Mouse (Mus musculus): ENCODE data around the gene Actn1.

The Actn1 gene

DNA sequence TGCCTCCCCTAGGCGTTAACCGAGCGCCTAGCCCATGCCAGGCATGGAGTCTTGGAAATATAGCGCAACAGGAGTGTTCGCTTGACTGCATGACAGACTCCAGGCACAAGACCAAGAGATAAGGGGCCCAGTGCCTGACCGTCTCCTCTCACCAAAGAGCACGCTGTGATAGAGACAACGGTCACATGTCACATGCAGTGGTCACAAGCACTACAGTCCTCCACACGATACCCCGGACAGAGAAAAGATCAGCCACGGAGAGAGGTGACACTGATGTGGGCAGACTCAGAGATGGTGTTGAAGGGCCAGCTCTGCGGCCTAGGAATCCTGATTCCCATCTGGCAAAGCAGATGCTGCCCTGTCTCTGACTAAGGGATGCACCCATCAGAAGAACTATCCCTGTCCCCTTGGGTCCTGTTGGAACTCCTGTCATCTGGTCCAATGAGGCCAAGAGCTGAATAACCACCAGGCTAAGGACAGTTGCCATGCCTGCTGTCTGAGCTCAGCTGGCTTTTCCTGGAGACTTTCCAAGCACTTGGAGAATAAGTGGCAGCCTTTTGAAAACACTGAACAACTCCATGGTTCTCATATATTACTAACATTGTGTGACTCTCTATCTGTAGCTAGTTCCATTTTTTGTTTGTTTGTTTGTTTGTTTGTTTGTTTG, 123.8 kb downstream of the Actn1 start:
- no peak for DNase-seq (ENCODE audit: low read depth)

GRCm38 (mm10) chr12:80135173-80135572, 125.0 kb downstream of the Actn1 start:
- DNase-seq (ENCODE audit: low read depth): no peak

DNA sequence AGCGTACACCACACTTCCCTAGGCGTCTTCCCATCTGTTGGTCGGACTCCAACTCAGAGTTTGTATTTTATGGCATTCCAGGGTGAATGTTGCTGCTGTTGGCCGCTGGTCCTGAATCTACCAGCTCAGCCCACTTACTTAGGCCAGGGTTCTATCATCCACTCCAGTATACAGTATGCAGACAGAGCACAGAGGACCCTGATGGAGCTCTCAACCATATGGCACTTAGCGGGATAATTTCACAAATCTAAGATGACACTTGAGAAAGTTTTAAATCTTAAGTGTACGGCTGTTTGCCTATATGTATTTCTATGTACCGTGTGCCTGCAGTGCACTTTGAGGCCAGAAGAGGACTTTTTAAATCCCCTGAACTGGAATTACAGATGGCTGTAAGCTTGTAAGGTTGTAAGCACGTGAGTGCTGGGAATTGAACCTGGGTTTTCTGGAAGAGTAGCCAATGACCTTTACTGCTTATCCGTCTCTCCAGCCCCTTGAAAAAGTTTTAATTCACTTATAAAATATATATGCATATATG, 127.1 kb downstream of the Actn1 start:
- no peak for DNase-seq (ENCODE audit: low read depth)

DNA sequence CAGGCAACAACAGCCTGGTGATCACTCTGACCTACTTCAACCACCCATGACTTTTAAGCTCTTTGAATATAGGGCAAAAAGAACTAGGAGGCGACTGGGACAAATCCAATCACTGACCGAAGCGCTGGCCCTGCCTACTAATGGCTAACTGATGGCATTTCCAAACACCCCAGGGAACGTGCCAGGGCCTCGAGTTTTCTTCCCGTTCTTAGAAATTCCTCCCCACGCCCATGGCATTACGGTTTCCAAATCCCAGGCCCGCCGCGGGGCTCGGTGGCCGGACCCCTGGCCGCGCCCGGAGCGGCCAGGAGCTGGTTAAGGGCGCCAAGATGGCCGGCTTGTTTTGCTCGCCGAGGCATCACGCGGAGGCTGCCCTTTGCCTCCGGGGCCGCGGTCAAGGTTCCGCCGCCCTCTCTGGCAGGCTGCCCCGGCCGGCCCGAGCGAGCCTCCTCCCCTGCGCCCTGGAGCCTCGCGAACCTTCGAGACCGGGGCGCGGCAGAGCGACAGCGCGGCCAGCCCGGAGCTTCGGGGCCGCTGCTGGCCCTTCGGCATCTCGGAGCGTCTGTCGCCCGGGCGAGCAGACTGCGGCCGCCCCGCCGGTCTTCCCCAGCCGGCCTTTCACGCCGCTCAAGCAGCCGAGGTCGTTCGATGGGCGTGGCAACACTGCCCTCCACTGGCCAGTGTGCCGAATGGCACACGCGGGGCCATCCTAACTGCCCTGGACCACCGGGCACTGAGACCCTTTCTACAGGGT, 127.7 kb downstream of the Actn1 start:
- no peak for DNase-seq (ENCODE audit: low read depth)

DNA sequence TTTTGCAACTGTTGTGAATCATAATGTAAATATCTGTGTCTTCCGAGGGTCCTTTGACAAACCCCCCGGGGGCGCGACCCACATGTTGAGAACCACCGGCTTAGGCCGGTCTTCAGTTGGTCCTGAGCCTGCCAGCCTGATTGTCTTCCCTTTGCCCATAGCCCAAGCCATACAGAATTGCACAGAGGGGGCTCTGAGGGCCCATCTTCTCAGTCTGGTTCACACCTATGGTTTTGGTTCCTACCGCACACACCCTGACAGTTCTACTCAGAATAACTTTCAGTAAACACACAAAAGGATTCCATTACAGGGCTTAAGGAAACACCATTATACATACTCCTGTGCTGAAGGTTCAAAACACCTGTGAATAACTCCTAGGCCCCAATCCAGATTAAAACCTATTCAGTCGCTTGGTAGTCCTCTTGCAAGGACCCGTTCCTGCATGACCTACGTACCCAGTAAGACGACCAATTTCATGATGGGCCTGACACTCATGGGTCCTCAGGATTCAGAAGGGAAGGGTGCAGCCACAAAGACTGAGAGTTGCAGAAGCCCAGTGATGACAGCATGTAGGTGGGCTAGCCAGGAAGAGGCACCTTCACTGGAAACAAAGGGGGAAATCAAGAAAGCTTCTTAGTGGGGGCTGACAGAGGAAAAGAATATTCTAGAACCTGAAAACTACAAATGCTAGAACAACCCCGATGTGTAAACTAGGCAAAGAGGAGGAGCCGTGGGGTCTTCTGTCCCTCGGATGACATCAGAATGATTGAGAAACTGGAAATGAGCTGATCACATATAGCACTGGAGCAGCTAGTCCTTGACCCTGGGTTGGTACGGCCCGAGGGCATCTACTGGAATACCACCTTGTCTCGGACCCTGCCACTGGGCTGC, 128.6 kb downstream of the Actn1 start:
- no peak for DNase-seq (ENCODE audit: low read depth)

DNA sequence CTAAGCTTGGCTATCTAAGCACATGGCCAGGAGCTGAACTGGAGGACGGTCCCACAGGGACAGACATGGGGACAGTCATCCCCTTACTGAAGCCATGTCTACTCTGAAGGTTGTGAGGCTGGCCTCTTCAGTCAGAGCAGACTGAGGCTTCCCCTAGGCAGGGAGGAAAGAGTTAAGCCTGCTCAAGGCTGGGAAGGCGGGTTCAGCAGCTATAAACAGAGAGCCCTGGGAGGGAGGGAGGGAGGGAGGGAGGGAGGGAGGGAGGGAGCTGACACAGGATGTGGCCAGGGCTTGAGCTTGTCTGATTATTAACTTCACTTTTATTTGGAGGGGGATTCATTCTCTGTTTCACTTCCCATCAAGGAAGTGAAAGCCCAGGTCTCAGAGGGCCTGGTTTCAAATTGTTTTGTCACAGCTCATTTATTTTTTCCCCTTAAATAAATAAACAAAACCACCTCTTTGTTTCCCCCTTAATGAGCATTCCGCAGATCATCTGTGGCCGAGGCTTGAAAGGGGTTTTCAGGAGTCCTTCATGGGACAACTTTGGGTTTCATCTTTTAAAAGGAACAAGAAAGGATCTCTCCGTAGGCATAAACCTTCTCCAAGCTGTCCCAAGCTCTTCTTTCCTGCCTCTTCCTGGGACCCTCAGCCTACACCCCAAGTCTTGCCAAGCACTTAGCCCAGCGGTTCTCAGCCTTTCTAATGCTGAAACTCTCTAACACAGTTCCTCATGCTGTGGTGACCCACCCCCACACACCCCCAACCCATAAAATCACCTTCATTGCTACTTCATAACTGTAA, 129.4 kb downstream of the Actn1 start:
- DNase-seq (ENCODE audit: low read depth): no peak

- DNase-seq (ENCODE audit: low read depth): no peak
Measured at GRCm38 (mm10) chr12:80129531-80129930, 130.6 kb downstream of the Actn1 start.

- no peak for DNase-seq (ENCODE audit: low read depth)
Measured at GRCm38 (mm10) chr12:80127191-80127762, 132.9 kb downstream of the Actn1 start.

DNA sequence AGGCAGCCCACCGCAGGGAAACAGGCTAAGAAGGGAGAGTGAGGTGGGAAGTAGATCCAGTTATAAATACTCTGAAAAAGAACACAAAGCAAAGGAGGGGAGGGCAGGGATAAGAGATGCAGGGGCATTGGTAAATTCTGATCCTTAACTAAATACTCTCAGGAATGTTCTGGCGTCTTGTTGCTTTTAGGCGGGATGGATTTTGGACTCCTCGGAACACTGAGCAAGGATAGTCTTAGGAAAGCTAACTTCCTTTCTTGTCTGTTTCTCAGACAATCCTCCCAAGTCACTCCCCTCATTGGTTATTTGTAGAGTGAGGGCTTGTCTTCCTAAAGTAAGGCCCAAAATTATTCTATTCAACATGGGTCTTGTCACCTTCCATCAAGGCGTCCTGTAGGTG, 134.9 kb downstream of the Actn1 start:
- DNase-seq (ENCODE audit: low read depth): no peak

DNA sequence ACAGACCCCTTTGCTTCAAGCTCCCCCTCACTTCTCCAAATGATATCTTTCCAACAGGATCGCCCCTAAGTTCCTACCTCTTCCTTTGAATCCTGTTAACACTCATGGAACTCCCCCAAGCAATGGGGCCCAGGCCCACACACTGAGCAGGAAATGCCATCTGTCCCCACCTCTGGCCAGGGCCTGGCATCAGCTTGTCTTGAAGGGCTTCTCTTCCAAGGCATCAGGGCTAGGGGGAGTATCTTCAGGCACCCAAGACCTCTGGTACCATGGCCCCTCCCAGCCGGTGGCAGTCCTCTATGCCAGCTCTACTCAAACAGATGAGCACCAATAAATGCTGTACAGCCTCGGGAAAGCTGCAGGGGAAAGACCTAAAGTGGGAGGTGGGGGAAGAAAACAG, 135.4 kb downstream of the Actn1 start:
- no peak for DNase-seq (ENCODE audit: low read depth)

DNA sequence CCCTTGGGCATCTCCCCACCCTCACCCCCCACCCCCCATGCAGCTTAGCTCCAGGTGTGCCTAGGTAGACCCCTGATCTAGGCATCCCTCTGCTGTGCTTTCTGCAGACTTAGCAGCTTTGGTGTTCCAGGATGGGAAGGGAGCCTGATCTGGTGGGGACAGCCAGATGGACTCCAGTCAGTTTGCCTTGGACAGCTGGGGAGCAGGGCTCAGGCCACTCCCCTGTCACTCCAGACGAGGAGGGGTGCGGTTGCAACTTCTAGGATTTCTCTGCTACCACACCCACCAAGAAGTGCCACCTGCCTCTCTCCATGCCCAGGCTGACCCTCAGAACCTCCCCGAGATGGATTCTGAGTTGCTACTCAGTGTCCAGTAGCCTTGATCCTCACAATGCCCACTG, 136.0 kb downstream of the Actn1 start:
- DNase-seq (ENCODE audit: low read depth): no peak

GRCm38 (mm10) chr12:80123227-80123803, 136.9 kb downstream of the Actn1 start:
- DNase-seq (ENCODE audit: low read depth): no peak

DNA sequence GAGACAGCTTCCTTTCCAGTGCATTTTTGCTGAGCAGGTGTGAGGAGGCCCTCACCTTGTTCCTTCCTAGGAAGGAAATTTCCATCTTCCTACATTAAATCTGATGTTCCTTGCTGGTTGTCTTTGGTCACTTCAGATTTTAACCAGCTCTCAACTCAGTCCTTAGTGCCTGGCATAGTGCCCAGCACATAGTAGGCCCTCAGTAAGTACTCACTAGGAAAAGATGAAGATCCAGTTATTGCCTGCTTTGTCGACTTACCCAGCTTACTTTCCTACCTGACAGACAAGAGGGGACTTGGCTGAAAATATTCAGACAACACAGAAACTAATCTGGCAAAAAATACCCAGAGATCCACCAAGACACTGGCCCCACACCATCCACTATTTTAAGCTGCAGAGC, 138.7 kb downstream of the Actn1 start:
- no peak for DNase-seq (ENCODE audit: low read depth)

DNA sequence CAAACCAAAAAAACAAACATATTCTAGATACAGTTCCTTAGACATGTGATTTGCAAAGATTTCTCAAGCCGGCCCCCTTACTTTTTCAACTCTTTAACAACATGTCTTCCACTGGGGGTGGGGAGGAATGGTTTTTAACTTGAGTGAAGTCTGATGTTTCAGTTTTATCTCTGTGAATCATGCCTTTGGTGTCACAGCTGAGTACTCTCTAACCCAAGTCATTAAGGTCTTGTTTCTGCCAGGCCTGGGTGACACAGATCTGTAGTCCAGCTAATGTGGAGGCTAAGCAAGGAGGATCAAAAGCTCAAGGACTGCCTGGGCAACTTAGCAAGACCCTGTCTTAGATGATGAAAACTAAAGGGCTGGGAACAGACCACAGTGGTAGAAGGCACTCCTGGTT, 141.6 kb downstream of the Actn1 start:
- DNase-seq (ENCODE audit: low read depth): no peak
